Mouse (Mus musculus) thymus, postnatal 14 days (tissue): ENCODE data around the gene Daam2.

Source experiments
- DNase-seq: peaks from one replicate; pipeline ENCODE4 v3.0.0; 2021

Gene Daam2

DNA sequence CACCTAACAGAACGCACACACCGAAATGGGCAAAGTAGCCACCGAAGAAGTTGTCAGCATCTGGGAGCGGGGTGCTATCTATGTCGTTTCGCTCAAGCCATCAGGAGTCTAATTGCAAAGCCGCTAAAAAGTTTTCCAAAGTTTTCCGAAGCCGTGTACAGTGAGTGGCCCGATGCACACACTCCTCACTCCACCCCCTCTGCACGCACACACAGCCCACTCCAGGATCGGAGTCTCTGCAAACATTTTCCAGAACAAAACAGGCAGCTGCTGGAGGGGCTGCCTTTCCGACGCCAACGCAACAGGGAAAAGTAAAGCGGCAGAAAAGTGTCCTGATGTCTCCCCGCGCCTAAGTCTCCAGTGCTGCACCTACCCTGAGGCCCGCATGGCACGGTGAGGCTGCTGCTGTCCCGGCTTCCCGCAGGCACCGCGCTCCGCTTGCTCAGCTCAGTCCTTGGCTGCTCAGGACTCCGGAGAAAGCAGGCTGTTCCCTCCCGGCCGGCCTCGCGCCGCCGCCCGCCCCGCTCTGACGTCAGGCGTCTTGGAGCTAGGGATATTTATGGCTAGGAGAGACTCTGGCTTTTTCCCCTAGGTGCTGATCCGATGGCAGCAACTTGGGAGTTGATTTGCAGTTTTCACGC is at the start of gene Daam2:
Gene Daam2 (minus strand): TSS at position 514 of the 641 bp plus-strand sequence.
- DNase-seq, result no peak

DNA sequence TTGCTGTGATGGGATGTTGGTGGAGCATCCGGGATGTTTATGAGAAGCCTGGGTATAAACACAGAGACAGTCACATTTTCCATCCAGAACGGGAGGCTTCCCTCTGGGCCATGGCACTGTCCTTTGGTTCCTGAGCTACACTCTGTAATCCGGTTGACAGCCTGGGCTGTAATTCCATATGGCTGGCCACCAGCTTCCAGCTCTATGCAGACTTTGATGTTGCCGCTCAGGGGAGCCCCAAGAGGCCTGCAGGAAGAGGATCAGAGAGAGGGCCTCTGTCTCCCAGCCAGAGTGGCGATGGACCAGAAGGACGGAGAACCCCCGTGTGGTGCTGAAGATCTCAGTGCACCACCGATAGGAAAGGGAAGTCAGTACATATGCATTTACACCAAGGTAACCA is 46.2 kb upstream of the Daam2 start:
- no peak for DNase-seq

DNA sequence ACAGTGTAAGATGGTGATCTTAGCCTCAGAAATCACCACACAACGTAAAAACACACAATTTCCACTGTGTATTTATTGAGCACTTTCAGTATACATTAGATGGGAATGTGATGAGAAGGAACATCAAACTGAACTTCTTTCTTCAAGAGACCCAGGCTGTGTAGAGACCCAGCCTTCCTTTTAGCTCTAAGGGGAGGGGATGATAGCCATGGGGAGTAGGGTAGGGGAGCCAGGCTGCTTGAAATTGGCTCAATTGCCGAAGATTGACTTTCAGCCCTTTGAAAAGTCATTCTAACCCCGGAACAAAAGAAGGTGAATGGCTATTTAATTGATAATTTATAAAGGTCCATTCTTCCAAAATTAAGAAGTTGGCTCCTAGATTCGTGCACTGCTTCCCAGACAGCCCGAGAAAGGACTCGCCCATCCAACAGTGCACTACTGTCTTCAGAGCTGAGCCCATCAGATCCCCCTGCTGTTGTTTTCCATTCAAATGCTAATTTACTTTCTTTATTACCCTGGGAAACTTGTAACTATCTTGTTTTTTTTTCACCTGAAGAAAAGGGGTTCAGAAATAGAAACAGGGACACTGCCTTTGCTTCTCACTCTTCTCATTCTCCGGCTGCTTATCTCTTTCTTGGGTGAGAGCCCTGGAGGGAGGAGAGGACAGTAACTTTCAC is 43.3 kb upstream of the Daam2 start:
- no peak for DNase-seq

DNA sequence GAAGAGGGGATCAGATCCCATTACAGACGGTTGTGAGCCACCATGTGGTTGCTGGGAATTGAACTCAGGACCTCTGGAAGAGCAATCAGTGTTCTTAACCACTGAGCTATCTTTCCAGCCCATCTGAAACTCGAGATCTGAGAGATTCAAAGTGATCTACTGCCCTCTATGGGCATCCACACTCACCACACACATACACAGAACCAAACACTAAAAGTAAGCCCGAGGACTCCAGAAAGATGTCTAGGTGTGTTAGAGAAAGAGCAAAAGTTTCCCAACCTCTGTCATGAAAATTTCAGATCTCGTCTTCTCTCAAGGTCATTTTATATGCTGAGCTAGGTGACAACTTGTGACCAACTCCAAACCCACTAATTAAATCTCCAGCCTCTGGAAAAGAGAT is 41.3 kb upstream of the Daam2 start:
- no peak for DNase-seq

DNA sequence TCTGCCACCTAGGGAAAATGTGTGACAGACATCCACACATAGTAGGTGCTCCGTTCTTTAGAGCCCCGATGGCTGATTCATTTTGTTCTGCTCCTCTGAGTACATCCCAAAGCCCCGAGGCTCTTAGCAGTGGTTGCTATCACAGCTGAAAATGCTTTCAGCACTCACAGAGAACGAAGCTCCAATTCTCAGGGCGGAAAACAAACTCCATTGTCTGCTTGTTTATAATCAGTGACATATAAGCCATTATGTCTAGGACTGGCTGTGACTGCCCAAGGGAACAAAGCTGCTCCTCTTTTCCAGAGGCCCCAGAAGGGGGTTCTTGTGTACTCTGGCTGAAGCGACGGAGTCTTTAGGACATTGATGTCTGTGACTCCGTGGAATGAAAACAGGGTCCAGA is 25.9 kb upstream of the Daam2 start:
- no peak for DNase-seq

DNA sequence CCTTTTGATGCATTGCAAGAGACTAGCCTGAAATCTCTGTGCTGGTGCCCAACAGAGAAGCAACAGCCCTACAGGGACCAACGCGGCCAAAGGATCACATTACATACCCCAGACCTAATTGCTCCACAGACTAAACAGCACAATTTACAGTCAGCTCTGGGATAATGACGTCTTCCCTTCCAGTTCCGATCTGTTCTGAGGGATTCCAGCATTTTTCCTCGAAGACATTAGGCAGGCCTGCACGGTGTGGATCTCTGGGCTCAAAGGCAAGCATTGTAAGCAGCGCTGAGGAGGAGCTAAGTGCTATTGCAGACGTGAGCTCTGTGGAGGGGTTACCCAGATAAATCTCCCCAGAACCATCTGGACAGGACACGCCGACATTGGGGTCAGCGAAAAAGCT is 18.3 kb upstream of the Daam2 start:
- DNase-seq, result no peak

DNA sequence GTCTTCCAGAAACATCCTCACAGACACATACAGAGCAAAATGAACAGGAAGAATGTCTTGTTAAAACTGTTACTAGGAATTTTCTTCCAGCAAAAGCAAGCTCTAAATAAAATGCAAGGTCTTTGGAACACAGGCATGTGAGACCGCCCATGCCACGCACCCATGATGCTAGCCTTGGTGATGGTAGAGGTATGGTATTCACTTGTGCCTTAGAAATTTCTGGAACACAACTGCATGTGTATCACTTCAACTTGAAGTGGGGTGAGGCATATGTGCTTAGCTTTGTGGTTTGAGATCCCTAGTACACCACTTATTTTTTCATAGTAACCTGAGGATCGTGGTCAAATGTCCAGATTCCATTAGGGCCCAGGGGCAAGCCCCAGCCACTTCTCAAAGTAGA is 13.2 kb upstream of the Daam2 start:
- DNase-seq, result no peak

DNA sequence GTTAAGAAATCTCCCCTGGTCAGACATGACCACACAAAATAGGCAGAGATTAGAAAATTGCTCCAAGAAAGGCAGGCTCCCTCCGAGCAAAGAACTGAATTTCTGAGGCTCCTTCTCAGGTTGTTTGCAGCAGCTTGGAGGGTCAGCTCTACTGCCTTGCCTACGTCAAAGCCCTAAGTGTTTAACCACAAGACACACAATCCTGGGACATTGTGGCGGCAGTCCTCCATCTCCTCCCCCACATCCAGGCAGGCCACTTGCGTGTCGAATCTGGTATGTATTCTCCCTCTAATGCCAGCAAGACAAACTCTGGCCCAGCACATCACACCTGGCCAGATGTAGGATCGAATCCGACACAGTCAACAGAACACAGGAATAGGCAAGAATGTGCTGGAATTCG is 4.6 kb upstream of the Daam2 start:
- no peak for DNase-seq

DNA sequence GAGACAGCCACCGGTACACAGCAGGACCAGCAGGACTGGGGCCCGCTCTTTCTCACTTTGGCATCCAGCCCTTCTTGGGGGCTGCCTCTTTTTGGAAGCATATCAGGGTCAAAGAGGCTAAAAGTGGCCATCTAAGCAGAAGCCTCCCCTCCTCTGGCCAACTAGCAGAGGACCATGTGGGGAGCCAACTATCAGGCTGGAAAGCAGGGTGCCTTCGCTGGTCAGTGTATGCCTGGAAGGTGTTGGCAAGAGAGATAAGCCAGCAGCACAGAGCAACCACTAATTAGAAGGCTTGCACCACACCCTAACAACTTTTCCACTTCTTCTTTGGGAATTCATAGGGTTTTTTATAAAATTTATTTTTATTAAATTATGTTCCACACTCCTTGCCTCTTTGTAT is 346 bp upstream of the Daam2 start:
- no peak for DNase-seq

DNA sequence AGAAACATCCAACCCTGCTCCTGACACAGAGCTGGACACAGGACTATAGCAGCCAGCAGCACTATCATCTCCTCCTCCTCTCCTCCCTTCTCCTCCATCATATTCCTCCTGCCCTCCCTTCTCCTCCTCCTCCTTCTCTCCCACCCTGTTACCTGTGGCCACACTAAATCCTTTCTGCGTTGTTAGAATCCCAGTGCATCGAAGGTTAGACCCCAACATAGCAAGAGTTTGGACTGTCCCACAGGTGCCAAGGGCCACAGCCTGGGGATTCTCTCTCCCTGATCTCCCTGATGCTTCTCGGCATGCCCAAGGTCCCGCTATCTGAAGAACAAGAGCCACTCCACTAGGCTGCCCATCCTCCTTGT is 745 bp downstream of the Daam2 start:
- no peak for DNase-seq

DNA sequence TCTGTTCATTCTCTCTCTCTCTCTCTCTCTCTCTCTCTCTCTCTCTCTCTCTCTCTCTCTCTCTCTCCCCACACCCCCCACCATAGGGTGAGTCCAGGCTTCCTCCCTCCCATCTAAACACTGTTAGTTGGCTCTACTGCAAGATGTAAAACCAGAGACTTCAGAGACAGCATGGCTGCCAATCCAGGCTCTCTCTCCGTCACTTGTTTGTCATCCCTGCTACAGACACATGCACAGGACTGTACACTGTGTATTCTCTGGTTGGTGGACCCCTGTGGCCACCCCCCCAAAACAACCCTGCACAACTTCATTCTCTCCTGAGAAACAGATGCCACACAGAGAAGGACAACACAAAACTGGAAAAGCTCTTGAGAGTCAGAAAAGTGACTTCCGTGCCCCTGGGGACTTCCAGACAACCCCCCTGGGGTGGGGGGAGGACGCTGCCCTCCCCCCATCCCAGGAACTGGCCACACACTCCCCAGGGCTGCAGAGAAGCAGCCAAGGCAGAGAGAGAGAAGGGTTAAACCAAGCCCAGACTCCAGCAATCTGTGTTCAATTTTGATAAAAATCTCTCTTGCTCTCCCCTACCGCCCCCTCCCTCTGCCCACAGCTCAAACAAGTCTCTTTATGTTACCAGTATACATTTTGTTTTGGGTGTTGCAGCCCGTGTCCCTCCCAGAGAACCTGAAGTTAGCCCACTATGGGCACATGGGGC is 1.3 kb downstream of the Daam2 start:
- no peak for DNase-seq

DNA sequence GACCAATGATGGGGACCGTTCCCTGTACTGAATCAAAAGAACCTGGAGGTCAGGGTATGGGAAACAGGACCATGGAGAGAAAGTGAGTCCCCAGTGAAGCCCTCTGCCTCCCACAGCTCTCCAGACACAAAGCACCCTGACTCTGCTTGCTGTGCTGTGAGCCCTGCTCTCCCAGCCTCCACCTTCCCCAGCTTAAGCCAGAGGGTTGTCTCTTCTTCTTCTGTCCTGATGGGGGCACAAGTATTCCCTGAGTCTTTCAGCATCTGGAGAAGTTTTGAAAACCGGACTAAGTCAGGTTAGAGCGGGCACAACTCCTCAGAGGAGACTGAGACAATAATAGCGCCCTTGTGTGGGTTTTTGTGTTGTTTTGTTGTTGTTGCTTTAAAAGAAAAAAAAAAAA is 2.2 kb downstream of the Daam2 start:
- DNase-seq, result no peak

DNA sequence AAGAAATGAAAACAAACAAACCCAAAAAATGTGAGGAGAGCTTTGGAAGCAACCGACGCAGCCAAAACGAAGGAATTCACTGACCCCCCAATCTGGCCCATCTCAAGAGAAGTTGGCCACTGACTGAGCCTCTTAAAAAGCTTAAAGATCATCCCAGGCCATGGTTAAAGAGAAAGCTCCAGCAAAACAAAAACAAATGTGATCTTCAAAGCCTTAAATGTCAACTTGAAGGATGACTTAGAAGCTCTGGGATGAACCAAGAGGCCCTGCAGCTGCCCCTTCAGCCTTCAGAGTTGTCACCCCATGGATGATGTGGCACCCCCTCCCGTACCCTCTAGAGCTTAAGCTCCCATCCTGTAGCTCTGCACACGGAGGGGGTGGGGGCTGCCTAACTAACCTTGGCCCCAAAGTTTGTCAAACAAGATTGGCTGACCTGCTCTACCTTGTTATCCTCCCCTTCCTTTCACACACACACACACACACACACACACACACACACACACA is 4.3 kb downstream of the Daam2 start:
- no peak for DNase-seq

DNA sequence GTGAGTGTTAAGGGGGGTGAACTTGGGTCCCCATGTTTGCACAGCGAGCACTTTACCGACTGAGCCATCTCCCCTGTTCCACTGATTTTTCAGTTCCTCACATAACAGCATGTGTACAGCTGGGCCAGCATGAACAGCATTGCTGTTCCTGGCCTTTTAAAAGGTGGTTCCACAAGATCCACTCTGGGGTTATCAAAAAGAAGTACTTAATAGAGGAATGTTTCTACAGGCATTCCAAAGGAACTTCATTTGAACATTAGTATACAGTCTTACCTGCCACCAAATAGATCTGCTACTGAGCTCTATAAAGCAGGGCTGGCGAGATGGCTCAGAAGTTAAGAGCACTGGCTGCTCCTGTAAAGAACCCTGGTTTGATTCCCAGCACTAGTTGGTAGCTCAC is 8.0 kb downstream of the Daam2 start:
- no peak for DNase-seq

DNA sequence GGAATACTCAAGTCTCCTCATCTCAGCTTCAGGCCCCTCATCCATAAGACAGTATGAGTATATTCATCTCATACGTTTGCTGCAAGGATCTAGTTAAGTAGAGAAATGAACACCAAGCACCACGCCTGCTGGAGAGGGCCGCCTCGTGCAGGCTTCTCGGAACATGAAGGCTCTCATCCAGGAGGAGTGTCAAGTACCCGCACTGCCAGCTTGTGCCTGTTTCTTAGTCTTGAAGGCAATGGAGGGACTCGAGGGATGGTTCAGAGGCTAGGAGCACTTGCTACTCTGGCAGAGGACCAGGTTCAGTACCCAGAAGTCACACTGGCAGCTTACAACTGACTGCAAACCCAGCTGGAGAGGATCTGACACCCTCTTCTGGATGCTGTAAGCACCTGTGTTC is 12.2 kb downstream of the Daam2 start:
- DNase-seq, result no peak

DNA sequence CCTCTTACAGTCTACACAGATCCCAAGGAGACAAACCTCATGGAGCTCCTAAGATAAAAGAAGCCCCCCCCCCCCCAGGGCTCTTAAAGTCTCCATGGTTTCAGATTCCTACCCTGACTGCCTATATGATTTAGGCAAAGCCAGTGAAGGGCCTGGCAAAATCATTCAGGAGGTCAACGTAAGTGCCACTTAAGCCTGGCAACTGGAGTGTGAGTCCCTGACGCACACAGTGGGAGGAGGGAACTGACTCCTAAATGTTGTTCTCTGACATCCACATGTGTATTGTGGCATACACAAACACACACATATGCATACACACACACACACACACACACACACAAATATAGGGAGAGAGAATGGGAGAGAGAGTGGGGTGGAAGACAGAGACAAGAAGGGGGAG is 12.7 kb downstream of the Daam2 start:
- no peak for DNase-seq

DNA sequence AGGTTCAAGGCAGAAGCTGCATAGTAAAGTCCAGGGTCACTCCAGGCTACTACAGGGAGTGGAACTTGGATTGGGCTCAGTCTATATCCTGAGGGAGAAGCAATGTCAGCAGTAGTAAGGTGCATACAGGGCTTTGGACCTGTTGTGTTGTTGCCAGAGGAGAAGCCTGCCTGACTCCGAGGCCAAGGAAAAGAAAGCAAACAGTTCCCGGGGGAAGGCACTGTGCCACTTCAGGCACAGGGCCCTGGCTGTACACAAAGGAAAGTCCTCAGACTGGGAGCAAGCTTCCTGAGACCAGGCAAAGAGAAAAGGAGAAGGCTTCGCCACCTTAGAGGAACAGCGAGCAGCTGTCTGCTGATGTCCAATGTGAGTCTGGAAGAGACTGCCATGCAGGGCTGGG is 18.1 kb downstream of the Daam2 start:
- DNase-seq, result no peak

DNA sequence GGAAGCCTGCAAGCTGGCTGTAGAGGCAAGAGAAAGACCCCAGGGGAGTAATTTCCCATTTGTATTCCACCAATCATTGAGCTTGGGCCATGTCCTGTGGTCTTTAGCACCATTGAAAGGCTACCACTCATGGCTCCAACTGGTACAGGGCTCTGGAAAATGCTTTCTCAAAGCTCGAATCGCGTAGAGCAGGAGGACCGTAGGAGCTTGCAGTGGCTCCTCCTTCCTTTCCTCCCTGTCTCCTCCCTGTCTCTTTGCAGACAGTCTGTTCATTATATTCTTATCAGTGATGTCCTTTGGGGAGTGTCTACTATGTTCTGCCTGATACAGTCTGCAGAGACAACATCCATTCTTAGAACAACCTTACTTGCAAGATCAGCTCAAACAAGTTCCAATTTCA is 18.7 kb downstream of the Daam2 start:
- no peak for DNase-seq

DNA sequence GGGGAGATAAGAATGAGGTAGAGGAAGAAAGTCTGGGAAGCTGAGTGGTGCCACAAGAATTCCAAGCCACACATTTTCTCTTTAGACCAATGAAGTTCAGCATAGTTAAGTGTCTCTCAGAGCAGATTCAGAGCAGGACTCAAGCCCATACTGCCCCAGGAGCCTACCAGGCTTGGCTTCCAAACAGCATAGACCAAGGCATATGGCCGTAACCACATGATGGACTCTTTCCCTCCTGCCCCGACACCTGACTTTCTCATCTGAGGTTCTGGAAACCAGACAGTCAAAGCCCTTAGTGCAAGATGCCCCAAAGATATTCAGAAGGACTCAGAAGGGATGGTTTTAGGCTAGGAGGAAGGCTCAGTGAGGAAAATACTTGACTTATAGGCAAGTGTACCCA is 19.6 kb downstream of the Daam2 start:
- DNase-seq, result no peak

DNA sequence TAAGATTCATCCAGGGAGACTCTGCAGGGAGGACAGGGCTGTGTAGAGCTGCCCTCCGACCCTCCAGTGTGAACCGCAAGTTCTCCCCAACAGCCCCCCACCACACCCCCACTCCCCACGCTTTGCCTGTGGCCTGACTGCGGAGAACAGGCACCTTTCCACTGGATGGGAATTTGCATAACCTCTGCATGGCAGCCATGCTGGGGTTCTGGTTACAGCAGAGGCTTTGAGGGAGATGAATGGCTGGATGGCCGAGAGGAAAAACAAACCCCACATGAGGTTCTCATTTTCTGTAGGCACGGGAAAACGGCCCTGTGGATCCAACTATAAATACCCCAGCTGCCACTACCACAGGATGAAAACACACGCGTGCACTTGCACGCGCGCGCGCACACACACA is 23.4 kb downstream of the Daam2 start:
- no peak for DNase-seq

DNA sequence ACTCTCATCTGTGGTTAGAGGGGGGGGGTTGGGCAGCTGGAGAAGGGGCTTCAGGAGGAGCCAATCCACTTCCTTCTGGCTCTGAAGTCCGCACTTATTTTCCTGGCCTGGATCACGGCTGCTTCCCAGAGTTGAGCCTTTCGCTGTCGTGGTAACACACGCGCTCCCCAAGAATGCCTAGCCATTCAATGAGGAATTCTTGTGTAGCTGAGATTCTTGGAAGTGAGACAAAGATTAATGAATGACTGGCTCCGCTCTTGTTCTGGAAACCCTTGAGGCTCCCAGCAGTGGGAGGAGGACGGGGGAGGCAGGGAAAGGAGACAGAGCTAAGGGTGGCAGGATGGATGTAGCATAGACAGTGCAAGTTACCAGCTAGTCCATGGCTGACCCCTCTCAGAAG is 24.9 kb downstream of the Daam2 start:
- DNase-seq, result no peak

DNA sequence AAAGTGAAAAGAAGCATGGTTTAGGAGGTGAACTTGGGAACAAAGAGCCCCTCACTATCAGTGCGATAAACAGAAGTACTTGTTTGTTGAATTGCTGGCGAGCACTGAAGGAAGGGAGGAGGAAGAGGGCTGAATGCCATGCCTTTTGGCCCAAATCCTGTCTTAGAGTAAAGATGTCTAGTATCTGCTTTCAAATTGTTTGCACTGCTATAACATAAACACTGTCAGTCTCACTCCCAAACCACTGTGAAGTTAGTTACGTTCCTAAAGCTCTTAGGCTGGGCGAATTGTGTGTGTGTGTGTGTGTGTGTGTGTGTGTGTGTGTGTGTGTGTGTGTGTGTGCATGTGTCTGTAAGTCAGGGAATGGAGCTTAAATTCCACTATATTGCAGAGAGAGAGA is 28.6 kb downstream of the Daam2 start:
- no peak for DNase-seq

DNA sequence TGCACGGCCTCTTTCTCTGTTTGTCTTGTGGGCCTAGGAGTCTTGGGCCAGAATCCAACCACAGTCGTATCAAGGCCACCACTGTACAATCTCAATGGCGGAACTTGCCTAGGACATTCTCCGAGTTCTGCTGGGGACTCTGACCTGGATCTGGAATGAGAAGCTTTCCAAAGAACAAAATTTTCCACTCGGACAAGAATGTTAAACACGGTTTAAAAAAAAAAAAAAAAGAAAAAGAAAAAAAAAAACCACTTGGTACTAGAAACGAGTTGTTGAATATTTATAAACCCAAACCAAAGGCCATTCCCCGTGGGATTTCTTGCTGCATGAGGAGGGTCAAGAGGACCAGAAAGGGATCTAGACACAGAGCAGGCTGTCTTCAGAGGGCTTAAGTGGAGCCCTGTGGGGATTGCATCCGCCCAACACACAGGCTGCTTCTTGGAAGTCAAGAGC is 29.9 kb downstream of the Daam2 start:
- no peak for DNase-seq

DNA sequence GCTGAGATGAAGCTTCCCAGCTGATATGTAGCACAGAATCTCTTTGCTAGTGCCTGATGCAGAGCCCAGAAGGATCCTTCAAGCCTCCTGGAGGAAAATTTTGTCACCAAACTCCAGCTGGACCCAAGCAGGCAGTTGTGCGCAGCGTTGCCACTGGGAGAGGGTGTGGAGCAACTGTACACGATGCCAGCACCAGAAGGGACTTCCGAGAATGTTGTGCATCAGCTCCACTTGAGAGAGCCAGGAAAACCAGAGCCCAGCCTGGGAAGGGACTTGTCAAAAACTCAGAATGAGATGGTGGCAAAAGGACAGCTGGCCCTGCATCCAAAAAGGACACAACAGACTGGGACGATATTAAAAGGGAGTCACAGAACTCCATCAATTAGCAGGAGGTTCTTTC is 32.5 kb downstream of the Daam2 start:
- no peak for DNase-seq
